Mouse (Mus musculus) neural tube, embryonic 13.5 days (tissue): ENCODE measurements at regions not wholly inside any gene's neighbourhood (a gene's known extent, or its start where the extent isn't known, plus 50 kb on each side); places are given as distances from the start of the nearest gene placed in this dataset.

Source experiments
- ATAC-seq: fragments of 200-750 bp; cut with Nextera tagmentation; 2 replicates; pipeline ENCODE4 v1.8.0; 2017; ENCODE audit warnings: low read depth, mild to moderate bottlenecking, moderate TSS enrichment, moderate library complexity
- H3K27ac ChIP-seq: fragments of 300-500 bp; sonication (generic); replicated peaks from 2 replicates; pipeline ENCODE4 v1.5.1; 2015; ENCODE audit warnings: moderate library complexity, mild to moderate bottlenecking, inconsistent platforms
- H3K27me3 ChIP-seq: fragments of 300-500 bp; sonication (generic); 2 replicates; pipeline ENCODE4 v1.6.1; 2015; ENCODE audit warnings: mild to moderate bottlenecking, inconsistent platforms
- H3K36me3 ChIP-seq: fragments of 300-500 bp; sonication (generic); 2 replicates; pipeline ENCODE4 v1.6.1; 2015; ENCODE audit warnings: mild to moderate bottlenecking, inconsistent platforms
- H3K4me1 ChIP-seq: fragments of 300-500 bp; sonication (generic); replicated peaks from 2 replicates; pipeline ENCODE4 v1.6.1; 2015; ENCODE audit warnings: inconsistent platforms
- H3K4me2 ChIP-seq: fragments of 300-500 bp; sonication (generic); 2 replicates; pipeline ENCODE4 v1.6.1; 2015; ENCODE audit warnings: inconsistent platforms, mild to moderate bottlenecking, moderate library complexity
- H3K4me3 ChIP-seq: fragments of 300-500 bp; sonication (generic); 2 replicates; pipeline ENCODE4 v1.5.1; 2015; ENCODE audit warnings: mild to moderate bottlenecking, inconsistent platforms
- H3K9ac ChIP-seq: fragments of 300-500 bp; sonication (generic); 2 replicates; pipeline ENCODE4 v1.6.1; 2015; ENCODE audit warnings: moderate library complexity, mild to moderate bottlenecking, inconsistent platforms
- H3K9me3 ChIP-seq: fragments of 300-500 bp; sonication (generic); 2 replicates; pipeline ENCODE4 v1.6.1; 2016; ENCODE audit warnings: inconsistent platforms
- WGBS: fragments of 180-500 bp; shearing (Covaris S2); methylation state at CpG from one replicate; pipeline ENCODE4 v1.1.7; 2015; 5-methylcytosine and 5-hydroxymethylcytosine counted together

DNA sequence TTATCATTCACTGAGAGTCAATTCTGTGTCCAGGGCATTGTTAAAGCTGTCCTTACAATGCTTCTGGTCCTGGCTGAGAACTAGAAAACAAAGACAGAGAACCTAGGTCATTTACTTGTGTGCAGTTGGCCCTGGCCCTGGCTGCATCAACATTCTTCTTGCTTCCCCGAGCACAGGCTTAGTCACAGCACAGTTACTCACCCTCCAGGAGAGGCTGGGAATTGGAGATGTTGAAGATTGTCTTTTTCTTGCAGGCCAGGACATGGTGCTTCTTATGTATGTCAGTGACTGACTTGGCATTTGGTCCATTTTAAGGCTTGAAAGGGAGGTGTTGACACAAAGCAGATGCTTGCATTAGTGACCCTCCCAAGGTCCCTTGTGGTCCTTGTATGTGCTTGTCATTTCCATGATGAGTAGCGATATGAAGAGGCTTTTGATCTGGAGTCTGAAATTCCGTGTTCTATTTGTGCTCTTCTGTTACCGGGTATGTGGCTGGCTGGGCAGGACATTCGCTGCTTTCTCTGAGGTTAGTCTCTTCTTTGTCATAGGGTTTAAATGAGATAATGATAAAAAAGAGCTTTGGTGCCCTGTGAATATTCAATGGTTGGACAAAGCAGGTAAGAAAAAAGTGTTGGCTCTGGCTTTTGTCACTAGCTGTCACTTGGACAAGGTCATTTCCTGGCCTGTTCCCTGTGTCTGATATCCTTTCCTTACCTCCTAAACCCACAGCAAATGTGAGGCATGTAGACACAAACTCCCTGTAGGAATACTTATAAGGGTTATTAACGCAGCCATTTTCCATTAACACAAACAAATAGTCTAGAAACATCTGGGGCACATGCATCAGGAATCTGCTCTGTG is 285.0 kb upstream of the Gm21798 start:
- H3K4me3 ChIP-seq = no peak overlapping the region
- peaks cover 20% of the 10 kb centered on the region for H3K4me1 ChIP-seq
- H3K27me3 ChIP-seq = no peaks in the 10 kb centered on the region
- H3K9me3 ChIP-seq = no peaks in the 10 kb centered on the region
- no peak overlapping the region for H3K27ac ChIP-seq
- no peak overlapping the region for H3K9ac ChIP-seq
- H3K4me2 ChIP-seq = no peak overlapping the region
- no peaks in the 10 kb centered on the region for H3K36me3 ChIP-seq
- 80% methylated on average over 6 of the region's 6 CpGs for WGBS
- no peak for ATAC-seq

DNA sequence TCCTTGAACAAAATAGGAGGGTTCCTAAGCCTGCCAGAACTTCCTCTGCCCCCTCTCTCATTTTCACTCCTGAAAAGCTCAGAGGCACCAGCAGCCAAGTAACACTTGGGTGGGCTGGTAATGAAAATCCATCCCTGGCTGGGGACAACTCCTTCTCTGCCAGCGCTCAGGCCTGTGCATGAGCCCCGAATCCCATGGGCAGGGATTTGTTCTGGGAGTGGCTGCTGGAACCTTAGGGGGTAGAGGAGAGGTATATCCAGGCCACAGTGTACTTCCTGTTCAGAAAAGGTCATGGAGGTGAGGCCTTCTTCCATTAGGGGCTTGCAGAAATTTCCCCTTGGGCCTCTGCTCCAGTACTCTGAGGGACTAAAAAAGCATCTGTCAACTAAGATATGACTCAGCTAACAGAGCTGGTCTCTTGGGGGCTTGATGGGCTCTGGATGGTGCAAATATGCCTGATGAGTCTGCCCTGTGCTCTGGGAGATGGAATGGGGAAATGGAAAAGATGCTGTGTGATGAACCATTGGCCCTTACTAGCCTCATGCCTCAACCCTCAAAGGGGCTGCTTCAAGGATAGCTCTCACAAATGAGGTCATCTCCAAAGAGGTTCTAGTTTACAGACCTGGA is 284.2 kb upstream of the Gm21798 start:
- Histone ChIP-seq H3K9ac (no peak overlapping the region), H3K4me2 (no peak overlapping the region), H3K4me1 (peaks cover 20% of the 10 kb centered on the region), H3K36me3 (no peaks in the 10 kb centered on the region), H3K27ac (no peak overlapping the region), H3K9me3 (no peaks in the 10 kb centered on the region), H3K4me3 (no peak overlapping the region), H3K27me3 (no peaks in the 10 kb centered on the region)
- 88% methylated on average over 2 of the region's 2 CpGs for WGBS
- ATAC-seq = peak; percentile 19; the same call in 1 of the 2 replicates

DNA sequence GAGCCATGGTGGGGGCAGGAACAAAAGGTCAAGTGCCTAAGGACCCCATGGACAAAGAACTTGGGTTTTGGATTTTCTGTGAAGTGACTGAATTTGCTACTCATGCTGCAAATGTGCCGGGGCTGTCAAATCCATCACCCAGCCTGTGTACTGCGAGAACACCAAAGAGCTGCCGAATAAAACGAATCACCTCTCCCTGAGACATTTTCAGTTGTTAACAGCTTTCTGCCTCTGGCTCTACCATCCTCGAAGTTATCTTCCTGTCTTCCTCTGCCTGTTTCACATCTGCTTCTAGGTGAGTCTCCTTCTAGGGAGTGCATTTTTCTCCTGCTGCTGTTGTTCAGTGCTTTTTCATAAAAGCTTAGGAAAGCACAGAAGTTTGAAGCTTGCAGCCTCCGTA is 283.3 kb upstream of the Gm21798 start:
- Histone ChIP-seq H3K36me3 (no peaks in the 10 kb centered on the region), H3K27me3 (no peaks in the 10 kb centered on the region), H3K4me1 (peaks cover 20% of the 10 kb centered on the region), H3K27ac (no peak overlapping the region), H3K9ac (no peak overlapping the region), H3K4me2 (no peak overlapping the region), H3K9me3 (no peaks in the 10 kb centered on the region), H3K4me3 (no peak overlapping the region)
- no peak for ATAC-seq
- WGBS = 40% methylated on average over 6 of the region's 6 CpGs

DNA sequence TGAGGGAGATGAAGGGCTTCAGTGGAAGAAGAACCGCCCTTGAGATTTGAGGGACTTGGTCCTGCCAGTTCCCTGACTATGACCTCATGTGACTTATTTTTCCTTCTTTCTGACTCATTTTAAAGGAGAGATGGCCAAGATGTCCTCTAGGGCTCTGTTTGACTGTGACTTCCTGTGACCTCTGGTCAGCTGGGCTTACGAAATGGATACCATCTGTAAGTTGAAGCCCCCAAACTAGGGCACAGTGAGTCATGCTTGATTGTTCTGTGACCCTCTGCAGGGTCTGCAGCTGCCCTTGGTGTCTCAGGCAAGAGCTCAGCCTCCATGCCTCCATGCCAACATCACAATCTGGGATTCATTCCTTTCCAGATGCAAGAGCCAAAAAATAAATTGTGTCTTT is 282.3 kb upstream of the Gm21798 start:
- Histone ChIP-seq H3K9me3 (no peaks in the 10 kb centered on the region), H3K27me3 (no peaks in the 10 kb centered on the region), H3K4me1 (peaks cover 20% of the 10 kb centered on the region), H3K36me3 (no peaks in the 10 kb centered on the region), H3K4me2 (no peak overlapping the region), H3K27ac (no peak overlapping the region), H3K4me3 (no peak overlapping the region), H3K9ac (no peak overlapping the region)
- ATAC-seq = no peak
- 78% methylated on average over 2 of the region's 2 CpGs for WGBS

GRCm38 (mm10) chr15:64541395-64541794 is 276.1 kb upstream of the Gm21798 start:
- Histone ChIP-seq H3K4me2 (no peak overlapping the region), H3K27me3 (no peaks in the 10 kb centered on the region), H3K4me3 (no peak overlapping the region), H3K9ac (no peak overlapping the region), H3K36me3 (no peaks in the 10 kb centered on the region), H3K9me3 (no peaks in the 10 kb centered on the region), H3K27ac (no peak overlapping the region), H3K4me1 (peaks cover 31% of the 10 kb centered on the region)
- 49% methylated on average over 3 of the region's 3 CpGs for WGBS
- ATAC-seq = 0 out of 2 replicates have a peak, but pooled peaks have one; percentile 49

- no peak overlapping the region for H3K4me2 ChIP-seq
- H3K27me3 ChIP-seq = no peaks in the 10 kb centered on the region
- no peaks in the 10 kb centered on the region for H3K9me3 ChIP-seq
- peak; percentile 77 for ATAC-seq
- WGBS = 44% methylated on average over 8 of the region's 8 CpGs
- no peaks in the 10 kb centered on the region for H3K36me3 ChIP-seq
- peak overlapping the region; percentile 35 for H3K27ac ChIP-seq
- peaks cover 31% of the 10 kb centered on the region for H3K4me1 ChIP-seq
- no peak overlapping the region for H3K9ac ChIP-seq
- no peak overlapping the region for H3K4me3 ChIP-seq
Measured at GRCm38 (mm10) chr15:64542250-64542901, 275.1 kb upstream of the Gm21798 start.

GRCm38 (mm10) chr15:64542908-64543307 is 274.6 kb upstream of the Gm21798 start:
- Histone ChIP-seq H3K4me2 (no peak overlapping the region), H3K27me3 (no peaks in the 10 kb centered on the region), H3K4me1 (peaks cover 31% of the 10 kb centered on the region), H3K27ac (peak overlapping the region; percentile 33; the same call in 1 of the 2 replicates), H3K9ac (no peak overlapping the region), H3K9me3 (0 out of 2 replicates have a peak, but pooled peaks cover 2% of the 10 kb centered on the region), H3K4me3 (no peak overlapping the region), H3K36me3 (no peaks in the 10 kb centered on the region)
- ATAC-seq = peak; percentile 79
- 60% methylated on average over 1 of the region's 1 CpGs for WGBS

- Histone ChIP-seq H3K27ac (no peak overlapping the region), H3K4me3 (no peak overlapping the region), H3K27me3 (no peaks in the 10 kb centered on the region), H3K9ac (no peak overlapping the region), H3K9me3 (0 out of 2 replicates have a peak, but pooled peaks cover 3% of the 10 kb centered on the region), H3K36me3 (no peaks in the 10 kb centered on the region), H3K4me1 (peaks cover 26% of the 10 kb centered on the region), H3K4me2 (no peak overlapping the region)
- ATAC-seq = no peak
Measured at GRCm38 (mm10) chr15:64546035-64546434, 271.5 kb upstream of the Gm21798 start.

DNA sequence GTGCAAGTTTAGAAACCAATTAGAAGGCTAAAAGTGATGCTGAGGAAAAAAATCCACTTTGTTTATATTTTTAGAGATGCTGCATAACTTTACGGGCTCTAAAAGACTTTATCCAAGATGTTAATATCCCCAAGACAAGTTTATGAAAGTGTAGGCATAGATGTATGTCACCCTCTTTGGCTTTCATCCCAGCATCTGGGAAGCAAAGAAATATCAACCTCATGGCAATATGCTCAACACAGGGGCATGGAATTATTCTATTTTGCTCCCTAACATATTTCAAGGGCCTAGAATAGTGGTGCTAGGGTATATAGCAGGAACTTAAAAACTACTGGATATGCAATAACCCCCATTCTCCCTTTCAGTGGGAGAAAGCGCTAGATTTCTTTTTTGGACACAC is 260.0 kb upstream of the Gm21798 start:
- ATAC-seq = no peak
- H3K27me3 ChIP-seq = no peaks in the 10 kb centered on the region
- H3K4me2 ChIP-seq = no peak overlapping the region
- no peaks in the 10 kb centered on the region for H3K9me3 ChIP-seq
- no peak overlapping the region for H3K9ac ChIP-seq
- no peak overlapping the region for H3K4me3 ChIP-seq
- 94% methylated on average over 2 of the region's 2 CpGs for WGBS
- no peak overlapping the region for H3K27ac ChIP-seq
- no peaks in the 10 kb centered on the region for H3K36me3 ChIP-seq
- H3K4me1 ChIP-seq = no peaks in the 10 kb centered on the region

GRCm38 (mm10) chr15:64558220-64558619 is 259.3 kb upstream of the Gm21798 start:
- 94% methylated on average over 1 of the region's 1 CpGs for WGBS
- Histone ChIP-seq H3K4me3 (no peak overlapping the region), H3K27ac (no peak overlapping the region), H3K4me2 (no peak overlapping the region), H3K9ac (no peak overlapping the region), H3K4me1 (no peaks in the 10 kb centered on the region), H3K36me3 (no peaks in the 10 kb centered on the region), H3K27me3 (no peaks in the 10 kb centered on the region), H3K9me3 (no peaks in the 10 kb centered on the region)
- no peak for ATAC-seq

DNA sequence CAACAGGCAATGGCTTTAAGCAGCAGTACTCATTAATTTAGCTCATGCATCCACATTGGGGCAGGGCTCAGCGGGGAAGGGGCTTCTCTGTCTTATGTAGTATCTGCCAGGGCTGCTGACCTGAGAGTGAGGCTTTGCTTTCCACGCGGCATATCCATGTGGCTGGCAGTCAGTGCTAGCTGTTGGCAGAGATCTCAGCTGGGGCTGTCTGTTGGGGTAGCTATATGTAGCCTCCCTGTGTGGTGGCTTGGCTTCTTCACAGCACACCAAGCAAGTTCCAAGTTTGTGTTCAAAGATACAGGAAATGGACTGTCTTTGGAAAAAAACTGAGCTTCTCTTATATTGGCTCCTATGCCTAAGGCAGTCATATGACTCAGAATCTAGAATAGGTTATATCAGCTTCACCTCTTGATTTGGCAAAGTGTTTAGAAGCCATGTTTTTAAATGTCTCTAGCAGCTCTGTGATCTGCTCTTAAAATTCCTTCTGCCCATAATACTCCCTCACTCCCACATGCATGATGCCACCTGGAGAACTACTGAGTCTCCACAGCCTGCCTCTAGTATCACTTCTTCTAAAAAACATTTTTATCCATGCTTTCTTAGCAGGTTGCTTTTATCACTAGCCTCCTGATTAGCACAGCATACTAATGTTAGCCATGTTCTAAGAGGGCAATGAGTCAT is 254.9 kb upstream of the Gm21798 start:
- Histone ChIP-seq H3K27me3 (no peaks in the 10 kb centered on the region), H3K9ac (no peak overlapping the region), H3K27ac (no peak overlapping the region), H3K4me2 (no peak overlapping the region), H3K9me3 (no peaks in the 10 kb centered on the region), H3K36me3 (no peaks in the 10 kb centered on the region), H3K4me1 (no peaks in the 10 kb centered on the region), H3K4me3 (no peak overlapping the region)
- ATAC-seq = no peak
- 76% methylated on average over 3 of the region's 3 CpGs for WGBS

DNA sequence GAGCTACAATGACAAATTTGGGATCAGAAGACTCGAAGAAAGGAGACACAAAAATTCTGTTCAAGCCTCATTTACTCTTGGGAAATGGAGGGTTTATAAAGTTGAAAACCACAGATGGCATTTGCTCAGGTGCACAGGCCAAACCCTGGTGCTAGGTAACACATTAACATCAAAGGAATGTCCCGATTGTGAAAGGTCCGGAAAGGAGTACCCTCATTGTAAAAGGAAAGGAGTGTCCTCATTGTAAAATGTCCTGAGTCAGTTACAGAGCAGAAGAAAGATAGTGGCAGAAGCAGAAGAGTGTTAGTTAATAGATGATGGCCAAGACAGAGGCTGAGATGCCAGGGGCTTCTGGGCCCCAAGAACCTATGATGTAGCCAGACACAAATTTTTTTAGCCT is 252.8 kb upstream of the Gm21798 start:
- Histone ChIP-seq H3K4me1 (no peaks in the 10 kb centered on the region), H3K27me3 (no peaks in the 10 kb centered on the region), H3K9me3 (no peaks in the 10 kb centered on the region), H3K27ac (no peak overlapping the region), H3K4me2 (no peak overlapping the region), H3K36me3 (no peaks in the 10 kb centered on the region), H3K4me3 (no peak overlapping the region), H3K9ac (no peak overlapping the region)
- ATAC-seq = no peak
- 75% methylated on average over 3 of the region's 3 CpGs for WGBS
